Mouse (Mus musculus): Measurements from ENCODE around the gene Angptl2.
A peak's percentile ranks its signal among the peaks of the same experiment; 100 is the strongest.

The Angptl2 gene

DNA sequence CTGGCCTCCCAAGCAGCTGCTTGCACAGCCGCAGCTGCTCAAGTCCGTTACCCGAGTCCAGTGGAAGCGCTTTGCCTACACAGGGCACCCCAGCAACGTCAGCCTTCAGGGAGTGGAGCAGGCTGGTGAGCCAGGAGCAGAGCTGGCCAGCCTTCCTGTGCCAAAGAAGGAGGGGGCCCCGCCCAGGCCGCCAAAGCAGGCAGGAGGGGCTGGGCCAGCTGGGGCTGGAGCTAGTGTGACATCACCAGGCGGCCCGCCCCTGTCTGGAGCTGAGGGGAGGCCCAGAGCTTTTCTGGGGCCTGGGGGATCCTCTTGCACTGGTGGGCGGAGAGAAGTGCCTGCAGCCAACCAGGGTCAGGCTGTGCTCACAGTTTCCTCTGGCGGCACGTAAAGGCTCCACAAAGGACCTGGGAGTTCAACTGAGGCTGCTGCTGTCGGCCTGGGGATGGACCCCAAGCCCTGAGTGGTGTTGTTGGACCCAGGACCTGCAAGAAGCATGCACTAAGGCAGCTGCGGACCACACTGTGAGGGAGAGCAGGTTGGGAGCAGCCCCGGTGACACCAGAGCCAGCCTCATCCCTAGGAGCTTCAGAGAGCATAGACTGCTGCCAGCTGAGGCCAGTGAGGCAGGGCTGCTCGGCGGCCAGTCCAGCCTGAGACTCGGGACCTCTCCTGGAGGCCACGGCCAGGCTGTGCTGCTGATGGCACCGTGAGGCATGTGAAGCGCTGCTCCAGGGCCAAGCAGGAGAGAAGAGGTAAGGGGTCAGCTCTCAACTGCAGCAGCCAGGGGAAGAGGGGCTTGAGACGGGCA is at the start of gene Angptl2:
Gene Angptl2 (plus strand): TSS at position 370 of the 810 bp plus-strand sequence.
- peak; percentile 97 for DNase-seq (ENCODE audit: extremely low read depth, insufficient read length, low spot score)

DNA sequence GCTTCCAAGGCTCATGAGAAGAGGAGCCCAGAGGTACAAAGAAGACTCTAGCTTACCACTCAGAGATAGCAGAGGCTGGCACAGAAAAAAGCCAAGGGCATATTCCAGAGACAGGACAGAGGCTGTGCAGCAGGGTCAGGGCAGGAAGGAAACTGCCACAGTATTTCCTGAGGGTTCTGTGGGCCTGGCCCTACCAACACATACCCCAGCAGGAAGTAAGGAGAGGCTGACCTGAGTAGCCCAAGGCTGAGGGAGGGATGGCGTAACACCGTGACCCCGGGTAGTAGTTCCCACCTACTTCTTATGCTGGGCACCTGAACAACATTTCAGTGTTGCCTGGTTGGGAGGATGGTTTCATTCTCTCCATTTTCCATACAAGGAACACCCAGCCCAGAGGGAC is 48.8 kb upstream of the Angptl2 start:
- DNase-seq (ENCODE audit: extremely low read depth, insufficient read length, low spot score): no peak

DNA sequence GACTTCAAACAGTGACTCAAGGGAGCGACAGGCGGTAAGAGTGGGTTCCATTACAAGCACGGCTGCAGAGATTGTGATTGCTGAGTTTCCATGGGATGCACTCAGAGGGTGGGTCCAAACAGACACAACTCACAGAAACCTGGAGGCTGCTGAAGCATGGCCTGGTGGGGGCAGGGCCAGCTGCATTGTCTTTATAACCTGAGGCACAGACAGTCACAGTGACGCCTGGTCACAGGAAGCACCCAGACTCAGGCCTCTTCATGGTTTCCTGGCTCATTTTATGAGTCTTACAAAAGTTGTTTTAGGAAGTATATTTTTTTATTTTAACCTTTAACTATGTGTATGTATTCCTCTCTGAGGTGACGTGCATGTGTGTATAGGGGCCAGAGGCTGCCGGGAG is 46.4 kb upstream of the Angptl2 start:
- DNase-seq (ENCODE audit: extremely low read depth, insufficient read length, low spot score): no peak

DNA sequence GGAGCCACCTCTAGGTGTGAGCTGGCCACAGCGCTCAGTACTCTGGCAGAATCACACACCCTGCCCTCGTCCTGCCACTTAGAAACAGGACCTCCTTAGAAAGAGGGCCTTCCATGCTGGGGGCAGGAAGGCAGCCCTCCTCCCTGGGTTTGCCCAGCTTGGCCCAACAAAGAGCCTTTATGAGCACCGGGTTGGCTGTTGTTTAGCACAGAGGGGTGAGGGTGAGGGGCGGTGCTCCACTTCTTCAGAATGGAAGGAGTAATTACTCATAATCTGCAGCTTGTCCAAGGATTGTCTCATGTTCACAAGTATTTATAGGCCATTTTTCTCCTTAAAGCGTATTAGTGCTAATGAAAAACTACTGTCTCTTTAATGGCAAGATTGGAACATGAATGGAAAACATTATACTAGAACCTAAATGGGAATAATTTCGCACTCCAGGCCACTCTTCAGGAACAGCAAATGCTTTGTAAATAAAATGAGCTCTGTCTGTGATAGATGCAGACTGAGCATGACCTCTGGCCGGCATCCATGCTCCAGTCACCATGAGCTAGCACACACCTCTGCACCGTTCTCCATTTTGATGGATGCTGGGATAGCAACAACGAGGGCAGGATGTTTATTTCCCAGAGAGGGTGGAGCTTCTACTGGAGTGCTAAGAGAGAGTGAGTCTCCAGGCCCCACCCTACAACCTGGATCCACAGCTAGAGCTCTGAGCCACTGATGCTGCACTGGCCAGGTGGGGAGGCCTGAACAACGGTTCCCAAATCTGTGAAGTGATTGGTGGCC is 44.9 kb upstream of the Angptl2 start:
- DNase-seq (ENCODE audit: extremely low read depth, insufficient read length, low spot score): no peak

DNA sequence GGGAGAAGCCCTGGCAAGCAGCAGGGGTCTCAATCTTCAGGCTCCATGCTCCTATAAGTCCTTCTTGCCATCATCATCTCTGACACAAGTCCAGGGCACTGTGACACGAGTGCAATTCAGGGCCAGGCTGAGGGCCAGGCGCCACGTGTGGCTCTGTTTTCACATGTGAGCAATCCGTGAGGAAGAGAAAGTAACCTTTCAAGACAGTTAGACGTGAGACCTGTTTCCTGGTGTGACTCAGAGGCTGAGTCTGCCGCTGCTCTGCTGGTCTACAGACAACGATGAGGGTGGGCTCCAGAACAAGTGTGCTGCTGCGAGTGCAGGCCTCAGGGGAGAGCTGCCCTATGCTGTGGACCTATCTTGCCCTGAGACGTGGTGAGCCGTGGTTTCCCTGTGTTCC is 42.7 kb upstream of the Angptl2 start:
- peak; percentile 55 for DNase-seq (ENCODE audit: extremely low read depth, insufficient read length, low spot score)

DNA sequence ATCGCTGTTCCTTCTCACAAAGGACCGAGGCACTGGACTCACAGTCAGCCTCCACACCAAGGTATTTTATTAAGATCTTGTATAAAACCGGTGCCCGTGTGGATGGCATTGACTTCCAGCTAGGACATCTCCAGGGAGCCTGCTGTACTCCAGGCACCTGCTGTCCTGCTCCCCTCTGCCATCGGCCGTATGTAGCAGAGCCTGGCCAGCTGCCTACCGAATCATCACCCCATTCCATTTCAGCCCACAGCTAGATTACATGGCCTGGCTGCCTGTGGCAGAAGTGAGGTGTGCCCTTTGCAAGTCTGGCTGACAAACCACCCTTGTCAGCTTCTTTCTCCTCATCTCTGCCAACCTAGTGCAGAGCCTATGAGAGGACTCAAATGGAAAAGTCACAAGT is 42.2 kb upstream of the Angptl2 start:
- no peak for DNase-seq (ENCODE audit: extremely low read depth, insufficient read length, low spot score)

DNA sequence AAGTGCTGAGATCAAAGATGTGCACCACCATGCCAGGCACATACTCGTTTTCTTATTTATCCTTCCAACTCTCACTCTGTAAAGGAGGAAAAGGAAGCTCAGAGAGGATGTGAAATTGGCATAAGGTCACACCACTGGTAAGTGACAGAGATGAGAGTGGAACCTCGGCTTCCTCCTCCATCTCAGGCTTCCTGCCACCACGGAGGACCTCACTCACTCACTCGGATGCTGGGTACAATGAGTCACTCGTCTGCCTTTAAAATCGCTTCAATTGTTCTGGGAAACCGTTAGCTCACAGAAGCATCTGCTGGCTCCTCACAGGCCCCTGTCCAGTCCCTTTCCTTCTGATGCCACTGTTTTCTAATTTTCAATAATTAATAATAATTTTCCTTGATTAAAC is 39.4 kb upstream of the Angptl2 start:
- peak; percentile 35 for DNase-seq (ENCODE audit: extremely low read depth, insufficient read length, low spot score)

DNA sequence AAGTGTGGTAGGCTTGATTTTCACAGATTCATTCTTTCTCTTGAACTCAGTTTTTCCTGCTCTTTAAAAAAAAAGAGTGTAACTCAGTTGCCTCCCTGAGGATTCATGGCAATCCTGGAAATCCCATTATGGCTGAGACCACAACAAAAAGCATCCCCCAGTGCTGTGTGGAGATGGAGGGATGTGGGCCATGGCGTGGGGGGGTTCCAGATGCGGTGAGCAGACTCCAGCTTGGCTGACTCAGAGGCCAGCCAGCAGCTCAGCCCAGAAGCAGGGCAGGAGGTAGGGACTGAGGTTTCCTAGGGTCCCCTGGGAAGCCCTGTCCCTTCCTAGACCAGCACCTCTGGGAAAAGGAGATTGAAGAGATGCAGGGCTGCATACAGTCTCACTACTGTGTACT is 38.9 kb upstream of the Angptl2 start:
- peak; percentile 56 for DNase-seq (ENCODE audit: extremely low read depth, insufficient read length, low spot score)

DNA sequence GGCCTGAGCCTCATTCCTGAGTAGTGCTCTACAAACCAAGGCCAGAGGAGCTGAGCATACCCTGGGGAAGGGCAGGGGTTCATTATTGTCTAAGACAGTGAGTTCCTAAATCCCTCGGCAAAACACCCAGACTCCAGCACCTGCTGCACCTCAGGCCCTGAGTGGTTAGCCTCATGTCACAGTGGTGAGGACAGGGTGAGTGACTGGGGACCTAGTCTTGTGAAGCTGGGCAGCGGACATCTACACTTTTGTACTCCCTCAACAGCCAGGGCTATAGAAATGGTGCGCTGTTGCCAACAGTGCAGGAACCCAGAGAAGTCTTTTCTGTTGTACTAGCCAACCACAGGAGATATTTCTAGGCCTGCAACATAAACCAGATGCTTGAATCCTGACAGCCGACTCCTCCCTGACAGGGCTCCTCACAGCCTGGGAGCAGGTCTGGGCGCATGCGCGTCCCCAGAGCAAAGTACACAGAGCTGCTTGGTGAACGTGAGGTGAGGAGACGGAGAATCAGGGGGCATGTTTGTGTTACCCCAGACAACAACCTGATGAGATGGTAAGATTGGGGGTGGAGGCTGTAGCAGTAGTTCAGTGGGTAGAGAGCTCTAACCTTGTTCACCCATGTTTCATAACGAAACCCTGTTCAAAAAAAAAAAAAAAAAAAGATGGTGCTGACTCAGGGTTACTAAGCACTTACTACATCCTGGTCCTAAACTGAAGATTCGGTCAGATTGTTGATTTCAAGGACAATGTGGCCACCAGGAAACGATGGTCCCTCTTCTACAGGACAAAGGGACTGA is 38.2 kb upstream of the Angptl2 start:
- DNase-seq (ENCODE audit: extremely low read depth, insufficient read length, low spot score): no peak

DNA sequence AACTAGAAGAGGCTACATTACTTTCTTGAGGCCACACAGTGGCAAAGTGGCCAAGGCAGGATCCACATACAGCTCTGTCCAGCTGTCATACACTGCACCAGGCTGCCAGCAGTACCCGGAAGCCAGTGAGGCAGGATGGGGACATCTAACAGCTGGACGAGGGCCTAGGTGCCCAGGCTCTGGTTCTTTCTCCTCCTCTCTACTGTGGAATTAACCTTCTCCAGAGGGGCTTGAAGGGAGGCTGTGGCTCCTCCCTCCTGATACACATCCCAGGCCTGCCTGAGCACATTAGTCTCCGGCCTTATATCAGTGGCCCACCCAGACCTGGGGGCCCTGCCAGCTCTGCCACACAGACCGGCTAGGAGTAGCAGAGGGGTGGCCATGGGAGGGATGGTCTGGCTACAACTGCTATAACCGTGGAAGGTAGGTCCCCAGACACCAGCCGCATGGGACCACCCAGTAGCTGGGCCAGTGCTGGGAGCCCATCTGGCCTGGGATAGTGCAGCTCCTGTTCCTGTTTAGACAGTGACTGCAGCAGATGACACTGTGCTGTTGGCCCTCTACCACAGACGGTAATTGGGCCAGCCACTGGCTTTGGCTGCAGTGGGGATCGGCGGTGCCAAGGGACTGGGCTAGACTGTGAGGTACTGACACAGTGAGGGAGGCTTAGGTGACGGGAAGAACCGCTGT is 37.5 kb upstream of the Angptl2 start:
- DNase-seq (ENCODE audit: extremely low read depth, insufficient read length, low spot score): no peak

DNA sequence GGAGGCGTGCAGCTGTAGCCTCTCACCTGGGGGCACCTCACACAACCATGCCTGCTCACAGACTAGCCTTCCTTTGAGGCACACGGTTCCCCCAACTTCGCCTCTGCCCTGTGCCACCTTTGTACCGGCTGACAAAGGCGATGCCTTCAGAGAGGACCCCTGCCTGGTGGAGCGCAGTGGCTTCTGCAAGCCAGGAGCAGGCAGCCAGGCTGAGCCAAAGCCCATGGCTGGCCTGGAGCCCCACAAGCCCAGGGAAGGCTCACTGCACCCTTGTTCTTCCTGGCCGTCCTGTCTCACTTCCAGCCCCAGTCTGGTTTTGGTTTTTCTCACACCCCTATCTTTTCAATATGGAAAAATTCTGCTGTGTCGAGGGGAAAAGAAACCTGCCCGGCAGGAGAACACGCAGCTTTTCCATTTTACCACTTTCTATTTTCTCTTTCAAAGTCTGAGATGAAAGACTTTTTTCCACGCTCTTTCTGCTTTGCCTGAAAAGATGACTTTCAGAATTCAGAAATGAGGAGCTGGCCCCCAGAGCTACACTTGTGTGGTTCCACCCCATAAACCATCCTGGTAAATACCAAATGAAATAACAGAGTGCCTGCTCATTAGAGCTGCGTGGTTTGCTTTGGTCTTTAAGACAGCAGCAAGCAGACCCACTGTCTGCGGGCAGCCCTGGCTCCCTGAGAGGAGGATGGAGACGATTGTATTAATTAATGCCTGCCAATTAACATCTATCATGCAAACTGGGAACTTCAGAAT is 36.5 kb upstream of the Angptl2 start:
- no peak for DNase-seq (ENCODE audit: extremely low read depth, insufficient read length, low spot score)

DNA sequence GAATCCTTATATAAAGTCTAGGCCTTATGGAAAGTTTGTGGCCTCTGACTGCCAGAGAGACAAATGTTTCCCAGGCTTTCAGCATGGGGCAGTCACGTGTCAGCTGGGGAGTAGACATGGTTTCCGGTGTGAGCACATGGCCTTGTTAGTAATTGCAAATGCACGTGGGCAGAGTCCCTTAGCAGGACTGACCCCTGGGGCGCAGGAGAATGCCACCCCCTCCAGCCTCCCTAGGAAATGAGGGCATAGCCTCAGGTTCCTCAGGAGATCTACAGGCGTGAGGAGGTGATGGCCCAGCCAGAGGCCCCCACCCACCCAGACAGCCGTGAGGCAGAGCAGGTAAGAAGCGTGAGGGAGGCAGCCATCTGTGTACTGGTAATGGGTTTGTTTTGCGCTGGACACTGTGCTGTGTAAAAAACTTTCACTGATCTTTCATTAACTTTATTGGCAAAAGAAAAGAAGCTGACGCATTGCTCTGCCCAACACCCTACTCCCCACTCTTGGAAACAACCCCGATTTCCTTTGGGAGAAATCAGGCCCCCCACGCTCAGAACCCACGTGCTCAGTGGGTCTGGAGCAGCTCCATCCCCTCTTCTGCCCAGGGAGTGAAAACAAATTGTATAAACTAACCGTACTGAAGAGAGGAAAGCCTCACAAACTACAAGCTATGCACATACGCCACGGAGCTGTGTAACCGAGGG is 35.8 kb upstream of the Angptl2 start:
- DNase-seq (ENCODE audit: extremely low read depth, insufficient read length, low spot score): no peak

DNA sequence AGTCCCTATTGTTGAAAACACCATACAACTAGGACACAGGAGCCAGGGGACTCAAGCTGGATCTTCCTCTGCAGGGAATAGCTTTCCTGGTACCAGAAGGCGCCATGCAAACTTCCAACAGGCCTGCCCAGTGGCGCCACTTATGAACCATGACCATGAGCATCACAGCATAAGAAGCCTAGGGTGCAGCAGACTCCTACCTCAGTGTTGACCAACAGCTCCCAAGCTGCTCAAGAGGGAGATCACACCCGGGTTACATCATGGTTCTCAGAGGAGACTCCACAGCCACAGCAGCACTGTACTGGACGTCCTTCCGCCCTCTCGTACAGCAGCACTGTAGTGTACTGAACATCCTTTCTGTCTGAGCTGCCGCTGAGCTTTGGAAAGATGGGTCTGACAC is 32.5 kb upstream of the Angptl2 start:
- DNase-seq (ENCODE audit: extremely low read depth, insufficient read length, low spot score): no peak

DNA sequence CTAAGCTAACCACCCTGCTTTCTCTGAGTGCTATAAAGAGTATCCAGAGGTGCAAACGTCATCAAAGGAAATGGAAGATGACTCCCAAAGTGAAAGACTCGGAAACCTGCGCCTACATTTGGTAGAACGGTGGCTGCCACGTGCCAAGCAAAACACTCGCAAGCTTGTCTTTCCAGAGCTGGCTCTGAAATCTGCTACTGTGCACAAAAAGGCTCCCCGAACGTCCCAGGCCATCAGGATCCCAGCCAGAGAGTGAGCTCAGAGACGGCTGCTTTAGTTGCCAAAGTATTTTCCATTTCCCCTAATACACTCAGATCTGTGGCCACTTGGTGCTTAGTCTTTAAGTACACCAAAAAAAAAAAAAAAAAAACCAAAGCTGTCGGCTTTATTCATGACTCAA is 31.2 kb upstream of the Angptl2 start:
- peak; percentile 49 for DNase-seq (ENCODE audit: extremely low read depth, insufficient read length, low spot score)

DNA sequence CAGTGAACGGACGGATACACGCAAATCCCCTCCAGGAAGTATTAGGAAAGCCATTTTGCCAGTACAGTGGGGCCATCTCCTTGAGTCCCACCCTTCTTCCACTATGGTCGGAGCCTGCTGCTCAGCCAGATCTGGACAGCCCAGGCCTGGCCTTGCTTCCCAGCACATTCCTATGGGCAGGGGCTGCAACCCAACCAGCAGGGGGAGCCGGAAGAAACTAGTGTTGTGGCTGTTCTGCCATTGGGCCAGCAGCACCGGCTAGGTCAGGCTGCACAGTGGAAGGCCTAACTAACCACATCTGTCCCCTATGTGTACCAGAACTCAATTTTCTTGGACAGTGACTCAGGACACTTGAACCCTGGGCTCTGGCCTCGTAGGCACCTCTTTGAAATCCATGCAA is 30.6 kb upstream of the Angptl2 start:
- DNase-seq (ENCODE audit: extremely low read depth, insufficient read length, low spot score): peak; percentile 45

DNA sequence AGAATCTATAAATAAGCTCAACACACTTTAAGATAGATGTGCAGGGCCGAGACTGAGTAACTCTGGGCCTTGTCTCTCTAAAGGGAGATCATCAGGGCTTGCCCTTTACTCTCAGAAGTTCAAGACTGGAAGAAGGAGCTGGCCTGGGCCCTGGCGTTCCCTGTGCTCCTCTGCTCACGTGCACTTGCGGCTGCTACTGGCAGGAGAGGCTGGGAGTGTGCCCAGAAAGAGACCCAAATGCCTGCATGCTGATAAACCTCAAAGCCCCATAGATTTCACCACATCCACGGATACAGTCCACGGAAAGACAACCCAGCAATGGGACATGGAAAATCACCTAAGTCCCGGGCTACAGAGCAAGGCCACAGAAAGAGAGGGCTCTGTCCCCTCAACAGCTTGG is 29.4 kb upstream of the Angptl2 start:
- peak; percentile 29 for DNase-seq (ENCODE audit: extremely low read depth, insufficient read length, low spot score)

DNA sequence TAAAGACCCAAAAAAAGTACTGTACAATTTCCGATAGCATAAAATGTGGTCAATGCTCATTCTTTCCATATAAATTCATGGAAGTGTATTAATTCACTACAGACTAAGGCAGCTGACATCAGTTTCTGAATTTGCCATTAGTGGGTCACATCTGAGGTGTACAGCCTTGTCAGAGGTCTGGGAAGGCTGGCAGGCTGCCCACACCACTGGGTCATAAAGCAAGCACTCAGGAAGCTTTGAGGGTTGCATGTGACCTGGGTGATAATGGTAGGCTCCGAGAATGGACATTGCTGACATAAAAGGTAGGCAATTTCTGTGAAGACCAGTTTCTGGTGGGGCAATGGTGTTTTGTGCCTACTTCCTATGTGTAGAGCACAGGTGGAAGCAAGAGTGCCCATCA is 28.0 kb upstream of the Angptl2 start:
- DNase-seq (ENCODE audit: extremely low read depth, insufficient read length, low spot score): no peak

DNA sequence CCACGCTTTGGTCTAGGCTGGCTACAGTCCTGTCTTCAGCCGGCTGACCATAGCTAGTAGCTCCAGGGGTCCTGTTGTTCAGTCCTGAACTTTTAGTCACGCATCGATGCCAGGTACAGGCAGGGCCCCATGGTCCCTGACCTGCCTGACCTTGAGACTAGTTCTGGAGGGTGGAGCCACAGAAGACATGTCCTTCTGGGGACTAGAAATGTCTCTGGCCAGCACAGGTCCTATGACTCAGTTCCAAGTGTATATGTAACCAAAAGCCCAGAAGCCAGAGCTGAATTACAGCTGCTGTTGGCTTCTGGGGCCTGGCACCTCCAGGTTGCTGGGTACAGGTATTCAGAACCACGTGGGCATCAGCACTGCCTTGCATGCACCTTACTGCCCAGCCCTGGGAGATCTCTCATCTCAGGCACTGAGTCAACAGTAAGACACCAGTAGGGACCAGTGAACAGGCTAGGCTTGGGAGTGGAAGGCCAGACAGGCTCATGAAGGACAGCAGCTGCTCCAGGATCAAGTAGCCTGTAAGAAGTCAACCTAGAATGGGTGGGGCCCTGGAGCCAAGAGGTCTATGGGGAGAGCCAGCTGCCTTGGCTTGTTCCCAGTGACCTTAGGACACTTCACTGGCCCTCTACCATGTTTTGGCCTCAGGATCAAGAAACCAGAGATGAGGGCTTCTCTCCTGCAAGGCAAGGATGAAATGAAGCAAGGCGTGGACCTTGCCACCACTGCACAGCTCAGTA is 26.8 kb upstream of the Angptl2 start:
- no peak for DNase-seq (ENCODE audit: extremely low read depth, insufficient read length, low spot score)

DNA sequence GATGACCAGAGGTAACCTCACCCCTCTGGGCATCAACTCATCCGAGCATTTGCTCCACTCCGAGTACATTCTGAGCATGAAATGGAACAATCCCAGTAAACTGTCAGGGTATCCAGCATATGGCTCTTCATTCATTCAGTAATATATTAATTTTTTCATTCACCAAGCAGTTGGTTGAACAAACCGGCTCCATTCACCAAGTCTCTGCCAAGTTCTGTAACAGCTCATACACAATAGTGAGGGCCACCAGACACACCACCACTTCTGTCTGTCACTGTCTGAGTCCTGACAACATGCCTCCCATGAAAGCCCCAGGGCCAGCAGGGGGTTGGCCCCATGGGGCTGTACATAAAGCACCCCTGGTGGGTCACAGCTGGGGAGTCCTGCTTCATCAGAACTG is 25.9 kb upstream of the Angptl2 start:
- DNase-seq (ENCODE audit: extremely low read depth, insufficient read length, low spot score): no peak

Measured in 3134 (cell line).